Mouse (Mus musculus): ENCODE data around the gene Tssk1. TPM values are rescaled to one million over a fixed set of nuclear protein-coding genes. Genes with fewer than 3 reads are reported as not detected.

The Tssk1 gene
- total RNA-seq, 1 experiment from 2014 or later, result 0.67 TPM

DNA sequence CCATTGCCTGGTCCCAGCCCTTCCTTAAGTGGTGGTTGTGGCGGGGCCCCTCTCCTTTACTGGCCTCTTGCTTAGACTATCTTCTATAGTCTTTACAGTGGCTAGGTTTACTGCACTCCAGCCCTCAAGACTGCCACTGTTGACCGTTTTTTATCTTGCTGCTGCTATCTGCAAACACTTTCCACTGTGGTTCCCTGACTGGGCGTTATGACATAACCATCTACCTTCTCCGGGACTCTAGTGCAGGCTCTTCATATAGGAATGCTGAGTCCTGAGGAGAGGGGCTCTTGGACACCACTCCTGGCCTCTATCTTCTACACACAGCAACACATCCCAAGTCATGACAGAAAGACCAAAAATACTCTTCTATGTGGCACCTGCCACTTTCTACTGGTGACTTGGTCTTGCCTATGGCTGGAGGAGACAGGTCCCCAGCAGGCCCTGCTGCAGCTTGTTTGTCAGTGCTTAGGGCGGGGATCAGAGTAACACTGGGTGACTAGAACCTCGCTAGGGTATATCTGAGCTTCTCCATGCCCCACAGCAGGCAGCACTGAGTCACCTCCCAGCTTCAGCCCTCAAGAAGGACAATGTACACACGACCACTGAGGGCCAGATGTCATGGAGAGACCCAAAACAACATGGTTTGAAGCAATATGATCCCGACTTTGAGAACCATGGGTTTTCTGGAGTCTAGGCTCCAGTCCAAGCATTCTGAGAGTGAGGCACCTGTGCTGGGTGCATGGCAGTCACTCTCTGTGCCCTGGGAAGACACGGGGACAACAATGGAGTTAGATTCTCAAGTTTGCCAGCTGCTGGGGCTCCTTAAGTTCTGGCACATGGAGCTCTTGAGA is 39.8 kb downstream of the Tssk1 start:
- ATAC-seq (replicated peaks; ENCODE audit: insufficient number of reproducible peaks, low FRiP score, low TSS enrichment, poor library complexity, severe bottlenecking), result no peak

DNA sequence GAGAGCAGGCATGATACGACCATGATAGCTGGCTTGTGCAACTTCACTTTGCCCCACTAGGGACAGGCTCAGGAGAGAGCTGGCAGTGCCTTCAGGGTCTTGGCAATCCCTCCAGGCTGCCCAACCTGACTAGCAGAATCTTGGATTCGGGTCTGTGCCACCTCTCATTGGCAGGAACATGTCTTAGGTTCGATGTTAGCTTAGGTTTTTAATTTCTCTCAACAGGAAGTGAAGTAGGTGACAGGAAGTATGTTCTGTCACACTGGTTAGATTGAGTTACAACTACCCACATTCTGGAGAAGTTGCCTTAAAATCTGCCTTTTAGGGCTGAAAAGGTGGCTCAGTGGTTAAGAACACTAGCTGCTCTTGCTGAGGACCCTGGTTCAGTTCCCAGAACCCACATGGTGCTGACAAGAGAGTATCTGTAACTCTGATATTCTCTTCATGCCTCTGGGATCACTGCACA is 40.5 kb downstream of the Tssk1 start:
- no peak for ATAC-seq (replicated peaks; ENCODE audit: insufficient number of reproducible peaks, low FRiP score, low TSS enrichment, poor library complexity, severe bottlenecking)

DNA sequence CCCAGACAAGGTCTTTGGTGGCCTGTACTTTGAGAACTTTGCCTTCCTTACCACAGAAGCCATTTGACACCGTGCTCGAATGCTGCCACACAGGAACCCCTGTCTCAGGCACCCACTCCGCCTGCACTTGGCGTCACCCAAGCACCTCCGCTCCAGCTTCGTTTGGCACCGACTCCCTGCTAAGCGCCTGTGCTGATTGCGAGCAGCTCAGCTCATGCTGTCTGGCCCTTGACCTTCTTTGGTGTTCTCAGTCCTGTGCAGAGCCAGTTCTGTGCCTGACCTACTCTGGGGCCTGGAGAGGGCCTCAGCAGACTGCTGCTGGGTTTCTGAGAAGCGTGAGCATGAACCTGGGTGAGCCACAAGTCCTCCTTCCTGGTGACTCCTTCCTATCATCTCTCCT is 42.8 kb downstream of the Tssk1 start:
- ATAC-seq (replicated peaks; ENCODE audit: insufficient number of reproducible peaks, low FRiP score, low TSS enrichment, poor library complexity, severe bottlenecking), result no peak

DNA sequence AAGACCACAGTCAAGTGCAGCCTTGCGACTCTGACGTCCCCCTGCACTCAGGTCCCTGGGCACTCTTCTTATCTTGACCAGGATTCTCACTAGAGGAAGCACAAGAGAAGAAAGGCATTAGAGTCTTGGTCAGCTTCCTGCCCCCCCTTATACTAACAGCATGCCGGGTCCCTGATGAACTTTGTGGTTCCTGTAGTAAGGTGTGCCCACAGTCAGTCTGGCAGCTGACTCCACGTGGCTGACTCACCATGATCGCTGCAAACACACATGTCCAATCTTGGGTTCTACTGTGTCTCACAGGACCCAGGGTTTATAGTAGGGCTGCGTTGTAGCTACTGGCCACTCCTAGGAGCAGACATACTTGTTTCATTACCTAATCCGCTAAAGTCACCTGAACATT is 44.2 kb downstream of the Tssk1 start:
- no peak for ATAC-seq (replicated peaks; ENCODE audit: insufficient number of reproducible peaks, low FRiP score, low TSS enrichment, poor library complexity, severe bottlenecking)

DNA sequence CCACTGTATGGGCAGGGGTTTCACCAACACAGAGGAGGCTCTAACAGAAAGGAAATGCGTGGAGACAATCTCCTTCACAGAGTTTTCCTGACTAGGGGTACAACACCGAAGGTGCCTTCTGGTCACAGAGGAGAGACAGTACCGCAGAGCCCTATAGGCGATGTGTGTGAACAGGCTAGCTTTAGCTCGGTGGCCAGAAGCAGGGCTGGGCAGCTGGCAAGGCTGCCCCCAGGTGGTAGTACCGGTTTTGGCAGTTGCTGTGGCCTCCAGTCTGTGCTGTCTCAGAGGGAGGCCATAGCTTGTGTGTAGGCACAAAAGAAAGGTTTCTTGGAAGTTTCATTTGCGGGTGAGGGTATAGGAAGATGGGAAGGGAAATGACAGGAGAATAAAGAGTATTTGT is 44.8 kb downstream of the Tssk1 start:
- peak; percentile 89 for ATAC-seq (replicated peaks; ENCODE audit: insufficient number of reproducible peaks, low FRiP score, low TSS enrichment, poor library complexity, severe bottlenecking)

DNA sequence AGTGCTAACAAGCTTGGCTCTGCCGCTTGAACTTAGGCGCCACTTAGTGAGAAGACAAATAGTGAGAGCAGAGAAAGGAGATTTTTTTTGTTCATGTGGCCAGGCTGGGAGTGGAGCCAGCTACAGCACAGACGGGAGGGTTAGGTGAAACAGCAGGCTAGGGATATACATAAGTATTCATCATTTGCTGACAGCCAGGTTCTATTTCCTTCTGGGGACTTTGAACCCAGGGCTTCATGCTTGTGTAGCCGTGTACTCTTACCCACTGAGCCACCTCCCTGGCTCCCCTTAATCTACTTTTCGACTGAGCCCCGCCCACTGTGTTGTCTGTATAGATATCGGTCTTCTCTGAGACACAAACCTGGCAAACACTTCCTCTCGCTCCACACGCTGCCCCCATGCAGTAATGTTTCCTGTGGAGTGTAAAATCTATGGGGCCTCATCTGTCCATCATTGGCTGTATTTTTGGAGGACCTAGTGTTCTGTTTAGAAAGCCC is 45.3 kb downstream of the Tssk1 start:
- no peak for ATAC-seq (replicated peaks; ENCODE audit: insufficient number of reproducible peaks, low FRiP score, low TSS enrichment, poor library complexity, severe bottlenecking)

DNA sequence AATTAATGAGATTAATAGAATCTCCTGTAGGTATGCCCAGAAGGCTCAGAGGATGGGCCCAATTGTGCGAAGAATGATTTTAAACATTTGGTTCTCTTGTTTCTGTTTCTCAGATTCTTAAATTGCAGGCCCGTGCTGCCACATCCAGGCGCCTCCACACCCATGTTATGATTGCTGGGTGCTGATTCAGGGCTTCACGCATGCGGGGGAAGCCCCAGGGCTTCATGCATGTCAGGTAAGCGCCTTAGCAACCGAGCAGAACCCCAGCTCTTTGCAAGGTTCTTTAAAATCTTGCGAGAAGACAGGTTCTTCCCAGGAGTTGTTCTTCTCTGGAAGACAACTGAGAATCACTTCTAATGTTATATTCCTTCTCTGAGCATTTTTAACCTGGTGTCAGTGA is 49.4 kb downstream of the Tssk1 start:
- ATAC-seq (replicated peaks; ENCODE audit: insufficient number of reproducible peaks, low FRiP score, low TSS enrichment, poor library complexity, severe bottlenecking), result no peak

DNA sequence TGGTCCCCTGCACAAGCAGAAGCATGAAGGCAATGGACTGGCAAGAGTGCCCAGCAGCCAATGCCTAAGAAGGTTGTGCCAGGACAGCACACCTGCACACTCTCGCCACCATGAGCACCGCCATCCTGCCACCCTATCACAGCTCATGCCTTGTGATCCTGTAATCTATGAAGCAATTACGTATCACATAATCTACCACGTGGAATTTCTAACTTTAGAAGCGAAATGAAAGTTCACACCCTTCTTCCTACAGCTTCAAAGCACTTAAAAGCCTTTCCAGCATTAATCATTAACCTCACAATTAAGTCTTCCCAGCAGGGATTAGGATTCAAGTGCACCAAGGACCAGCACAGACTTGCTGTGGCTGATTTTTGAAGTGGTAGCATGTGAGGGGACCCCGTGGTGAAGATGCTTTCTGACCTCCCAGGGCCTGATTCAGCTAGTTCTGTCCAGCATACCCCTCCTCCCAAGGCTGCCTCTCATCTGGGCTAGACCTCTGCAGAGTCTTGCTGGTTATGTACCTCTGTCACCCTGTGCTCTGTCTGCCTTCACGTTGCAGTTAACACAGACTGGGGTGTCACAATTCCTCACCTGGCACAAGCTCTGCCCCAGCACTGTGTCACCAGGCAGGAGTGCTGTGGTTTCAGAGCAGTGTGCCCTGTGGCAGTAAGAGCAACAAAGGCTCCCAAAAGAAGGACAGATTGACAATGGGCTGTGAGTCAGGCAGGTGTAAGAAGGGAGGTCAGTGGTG is 51.2 kb downstream of the Tssk1 start:
- no peak for ATAC-seq (replicated peaks; ENCODE audit: insufficient number of reproducible peaks, low FRiP score, low TSS enrichment, poor library complexity, severe bottlenecking)

Other genes starting within 250 kb of the Tssk1 start
- gene Ccdc74a, start 247.8 kb upstream of the Tssk1 start, total RNA-seq (2017), result not detected in 3 replicates
- gene Med15, start 161.3 kb upstream of the Tssk1 start, total RNA-seq (2017), result 55.5 to 92.1 TPM (median 65.8 TPM) in 3 replicates
- 5.0 to 8.2 TPM (median 6.7 TPM) in 3 replicates for gene Klhl22, start 134.6 kb upstream of the Tssk1 start, total RNA-seq (2017)
- gene Scarf2, start 96.9 kb upstream of the Tssk1 start, total RNA-seq (2017), result 0.19 to 0.21 TPM in 2 of 3 replicates, not detected in the other
- not detected in 3 replicates for gene B830017H08Rik, start 61.1 kb upstream of the Tssk1 start, total RNA-seq (2017)
- gene Car15, start 55.9 kb upstream of the Tssk1 start, total RNA-seq (2017), result 0.43 to 7.7 TPM (median 6.5 TPM) in 3 replicates
- 2.1 to 2.9 TPM (median 2.5 TPM) in 3 replicates for gene Gm20518, start 2.6 kb upstream of the Tssk1 start, total RNA-seq (2017)
- gene Dgcr2, start 4.3 kb downstream of the Tssk1 start, total RNA-seq (2017), result 24.9 to 38.2 TPM (median 37.0 TPM) in 3 replicates
- 2.2 TPM in 1 of 3 replicates, not detected in the others for gene Tssk2, start 4.4 kb downstream of the Tssk1 start, total RNA-seq (2017)
- 35.2 to 48.5 TPM (median 39.7 TPM) in 3 replicates for gene Ess2, start 17.1 kb downstream of the Tssk1 start, total RNA-seq (2017)
- not detected in 3 replicates for gene Gsc2, start 20.8 kb downstream of the Tssk1 start, total RNA-seq (2017)
- 28.5 to 36.6 TPM (median 33.8 TPM) in 3 replicates for gene Slc25a1, start 34.0 kb downstream of the Tssk1 start, total RNA-seq (2017)
- gene Vpreb2, start 86.2 kb downstream of the Tssk1 start, total RNA-seq (2017), result not detected in 3 replicates
- gene Dgcr6, start 158.6 kb downstream of the Tssk1 start, total RNA-seq (2017), result 0.67 to 3.5 TPM (median 1.3 TPM) in 3 replicates
- 6.4 to 11.0 TPM (median 7.1 TPM) in 3 replicates for gene Prodh, start 196.0 kb downstream of the Tssk1 start, total RNA-seq (2017)
- gene Rtn4r, start 233.4 kb downstream of the Tssk1 start, total RNA-seq (2017), result 0.38 TPM in 1 of 3 replicates, not detected in the others

Data from monocyte, adult 5-6 weeks (primary cell).